Mouse (Mus musculus) regulatory T cell (primary cell): ENCODE data around the gene Hps3.
"Not testable (repeated sequence)": the region's sequence is repeated elsewhere in the genome, so short reads cannot be mapped to it uniquely, and the experiment has no call there.

ENCODE experiments used
- in situ Hi-C: fragments of 300-600 bp; cut with MboI, MseI; formaldehyde crosslinking; loops from one replicate; pipeline ENCODE4 v1.15.1; 2025; ENCODE audit warnings: high pct_unique_total_duplicates

Gene Hps3

DNA sequence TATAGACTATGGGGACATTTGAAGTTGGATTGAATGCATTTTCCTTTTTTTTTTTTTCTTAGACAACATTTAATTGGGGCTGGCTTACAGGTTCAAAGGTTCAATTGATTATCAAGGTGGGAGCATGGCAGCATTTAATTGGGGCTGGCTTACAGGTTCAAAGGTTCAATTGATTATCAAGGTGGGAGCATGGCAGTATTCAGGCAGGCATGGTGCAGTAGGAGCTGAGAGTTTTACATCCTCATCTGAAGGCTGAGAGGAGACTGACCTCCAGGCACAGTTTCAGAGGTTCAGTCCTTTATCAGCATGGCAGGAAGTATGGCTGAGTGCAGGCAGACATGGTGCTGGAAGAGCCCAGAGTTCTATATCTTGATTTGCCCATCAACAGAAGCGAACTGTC, 85.7 kb downstream of the Hps3 start:
- in situ Hi-C loops, result not testable (repeated sequence)

- in situ Hi-C loops, result no loop called here
Measured at GRCm38 (mm10) chr3:19948552-19948951, 86.6 kb downstream of the Hps3 start.
